16 mouse cellular contexts compared by ENCODE assay signal in the genomic region with DNA sequence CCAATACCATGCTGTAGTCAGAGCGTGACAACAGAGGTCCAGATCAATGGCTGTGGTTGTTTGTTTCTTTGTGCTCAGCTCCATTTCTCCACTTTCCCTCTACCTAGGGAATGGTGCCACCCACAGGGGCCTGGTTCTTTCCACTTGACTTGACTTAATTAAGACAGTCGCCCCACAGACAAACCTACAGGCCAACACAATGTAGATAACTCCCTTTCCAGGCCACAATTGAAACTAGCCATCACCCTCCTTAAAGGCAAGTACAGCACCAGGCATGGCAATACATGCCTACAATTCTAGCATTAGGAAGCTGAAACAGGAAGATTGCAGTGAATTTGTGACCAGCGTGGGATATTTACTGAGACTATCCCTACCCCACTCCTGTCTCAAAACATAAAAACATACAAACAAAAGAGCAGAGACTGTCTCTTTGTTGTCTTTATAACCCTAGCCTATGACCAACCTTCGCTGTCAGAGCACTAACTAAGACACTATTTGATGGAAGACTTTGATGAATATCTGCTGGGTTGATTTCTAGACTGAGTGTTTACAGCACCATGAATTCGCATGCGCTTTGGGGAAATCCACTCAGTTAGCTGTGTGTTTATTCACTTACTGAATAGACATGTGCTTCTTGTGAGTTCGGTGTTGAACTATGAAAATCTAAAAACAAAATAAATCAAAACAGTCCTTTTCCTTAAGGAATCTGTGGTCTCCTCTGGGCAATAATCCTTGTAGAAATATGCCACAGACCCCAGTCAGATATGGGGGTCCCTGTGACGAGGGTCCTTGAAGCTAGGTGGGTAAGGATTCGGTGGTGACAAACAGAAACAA.
"Had no signal": no experiment of that assay in that cellular context is flagged by ENCODE, and none has a peak within 500 bp of the region (broad histone marks: within the 10 kb centered on the region; RNA-seq: fewer than 3 reads in every experiment).

No protein-coding gene starts in this region.

- DNase-seq: retina, postnatal 1 day; right cerebral cortex, postnatal 14 days; right cerebral cortex, postnatal 25 days; right cerebral cortex, postnatal 4 days; spleen, adult 18-20 months; thymus, adult 18-20 months; thymus, adult 2 months; thymus, postnatal 14 days; thymus, postnatal 25 days; thymus, postnatal 36 days; thymus, postnatal 4 days had no signal

- H3K27ac ChIP-seq: neural tube, embryonic 12.5 days; neural tube, embryonic 13.5 days; neural tube, embryonic 15.5 days; stomach, embryonic 15.5 days; stomach, postnatal 0 days had no signal

- H3K36me3 ChIP-seq: neural tube, embryonic 12.5 days; neural tube, embryonic 13.5 days; neural tube, embryonic 15.5 days; stomach, embryonic 15.5 days had no signal

- H3K4me1 ChIP-seq: neural tube, embryonic 12.5 days; stomach, embryonic 15.5 days had no signal

- H3K4me2 ChIP-seq: neural tube, embryonic 12.5 days; neural tube, embryonic 13.5 days; neural tube, embryonic 15.5 days; stomach, embryonic 15.5 days had no signal

- H3K4me3 ChIP-seq: neural tube, embryonic 12.5 days; neural tube, embryonic 13.5 days; neural tube, embryonic 15.5 days; stomach, embryonic 15.5 days had no signal

- H3K9ac ChIP-seq: neural tube, embryonic 12.5 days; neural tube, embryonic 13.5 days; neural tube, embryonic 15.5 days; stomach, embryonic 15.5 days had no signal

- H3K27me3 ChIP-seq: neural tube, embryonic 12.5 days; neural tube, embryonic 13.5 days; neural tube, embryonic 15.5 days; stomach, embryonic 15.5 days had no signal

- H3K9me3 ChIP-seq: neural tube, embryonic 12.5 days; neural tube, embryonic 13.5 days; neural tube, embryonic 15.5 days; stomach, embryonic 15.5 days had no signal
